Mouse (Mus musculus): ENCODE data around the gene Klhl35.
A peak's percentile ranks its signal among the peaks of the same experiment; 100 is the strongest.

The Klhl35 gene

GRCm38 (mm10) chr7:99454044-99454443, 11.8 kb upstream of the Klhl35 start:
- no peak for DNase-seq

GRCm38 (mm10) chr7:99458849-99459248, 7.0 kb upstream of the Klhl35 start:
- DNase-seq: no peak

GRCm38 (mm10) chr7:99459888-99460652, 5.7 kb upstream of the Klhl35 start:
- no peak for DNase-seq

- DNase-seq: no peak
Measured at GRCm38 (mm10) chr7:99463120-99463519, 2.7 kb upstream of the Klhl35 start.

- no peak for DNase-seq
Measured at GRCm38 (mm10) chr7:99467916-99468282, 2.1 kb downstream of the Klhl35 start.

- peak; percentile 70 for DNase-seq
Measured at GRCm38 (mm10) chr7:99468283-99469132, 2.7 kb downstream of the Klhl35 start.

GRCm38 (mm10) chr7:99469680-99470405, 4.0 kb downstream of the Klhl35 start:
- DNase-seq: no peak

- no peak for DNase-seq
Measured at GRCm38 (mm10) chr7:99471578-99471977, 5.8 kb downstream of the Klhl35 start.

- peak; percentile 46 for DNase-seq
Measured at GRCm38 (mm10) chr7:99473638-99474407, 8.0 kb downstream of the Klhl35 start.

- DNase-seq: peak; percentile 79
Measured at GRCm38 (mm10) chr7:99474836-99475561, 9.2 kb downstream of the Klhl35 start.

GRCm38 (mm10) chr7:99475562-99475911, 9.7 kb downstream of the Klhl35 start:
- no peak for DNase-seq

- no peak for DNase-seq
Measured at GRCm38 (mm10) chr7:99476558-99477114, 10.8 kb downstream of the Klhl35 start.

- DNase-seq: no peak
Measured at GRCm38 (mm10) chr7:99477235-99477634, 11.4 kb downstream of the Klhl35 start.

- no peak for DNase-seq
Measured at GRCm38 (mm10) chr7:99482637-99483036, 16.8 kb downstream of the Klhl35 start.

GRCm38 (mm10) chr7:99483271-99483923, 17.6 kb downstream of the Klhl35 start, which contains the start of gene Rps3:
Gene Rps3 (minus strand): TSS chr7:99483738.
- DNase-seq: peak; percentile 93

- DNase-seq: no peak
Measured at GRCm38 (mm10) chr7:99483924-99484319, 18.1 kb downstream of the Klhl35 start.

GRCm38 (mm10) chr7:99484679-99485078, 18.9 kb downstream of the Klhl35 start:
- DNase-seq: no peak

- DNase-seq: no peak
Measured at GRCm38 (mm10) chr7:99489708-99490107, 23.9 kb downstream of the Klhl35 start.

GRCm38 (mm10) chr7:99499128-99499527, 33.3 kb downstream of the Klhl35 start:
- DNase-seq: no peak

- DNase-seq: peak; percentile 89
Measured at GRCm38 (mm10) chr7:99500201-99500600, 34.4 kb downstream of the Klhl35 start.

- peak; percentile 60 for DNase-seq
Measured at GRCm38 (mm10) chr7:99500655-99501054, 34.9 kb downstream of the Klhl35 start.
